Mouse (Mus musculus) induced T-regulatory cell, adult 2 months (primary cell): ENCODE measurements at regions not wholly inside any gene's neighbourhood (a gene's known extent, or its start where the extent isn't known, plus 50 kb on each side); places are given as distances from the start of the nearest gene placed in this dataset.
A peak's percentile ranks its signal among the peaks of the same experiment; 100 is the strongest.

Experiments used
- DNase-seq: peaks from one replicate; pipeline ENCODE4 v3.0.0-alpha.2; 2012; ENCODE audit warnings: low read depth

DNA sequence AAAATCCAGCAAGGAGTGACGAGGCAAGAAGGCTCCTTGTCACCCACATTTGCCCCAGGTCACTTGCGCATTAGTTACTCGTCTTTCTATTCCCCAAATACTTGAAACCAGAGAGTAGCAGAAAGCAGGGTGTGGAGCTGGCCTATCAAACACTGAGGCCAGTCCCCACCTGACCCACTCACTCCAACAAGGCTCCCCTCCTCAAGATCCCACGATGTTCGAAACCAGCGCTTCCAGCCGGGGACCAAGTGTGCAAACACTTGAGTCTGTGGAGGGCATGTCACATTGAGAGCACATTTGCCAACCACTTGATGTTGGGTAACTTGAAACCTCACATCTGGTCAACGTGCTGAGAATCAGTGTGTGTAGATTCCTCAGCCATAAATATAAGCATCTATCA is 148.4 kb upstream of the Sdk2 start:
- no peak for DNase-seq

DNA sequence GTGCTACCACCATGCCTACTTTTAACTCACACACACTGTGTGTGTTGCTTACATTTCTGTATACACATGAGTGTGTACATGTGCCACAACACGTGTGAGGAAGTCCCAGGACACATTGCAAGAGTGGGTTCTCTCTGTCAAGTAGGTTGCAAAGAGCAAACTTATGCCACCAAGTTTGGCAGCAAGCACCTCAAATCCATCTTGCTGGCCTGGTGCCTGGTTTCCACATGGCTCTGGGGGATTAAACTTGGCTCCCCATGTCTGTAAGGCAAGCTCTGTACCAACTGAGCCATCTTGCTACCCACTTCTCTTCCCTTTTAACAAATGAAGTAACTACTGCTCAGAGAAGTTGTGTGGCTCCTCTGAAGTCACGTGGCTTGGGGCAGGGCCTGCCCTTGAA is 145.3 kb upstream of the Sdk2 start:
- no peak for DNase-seq

DNA sequence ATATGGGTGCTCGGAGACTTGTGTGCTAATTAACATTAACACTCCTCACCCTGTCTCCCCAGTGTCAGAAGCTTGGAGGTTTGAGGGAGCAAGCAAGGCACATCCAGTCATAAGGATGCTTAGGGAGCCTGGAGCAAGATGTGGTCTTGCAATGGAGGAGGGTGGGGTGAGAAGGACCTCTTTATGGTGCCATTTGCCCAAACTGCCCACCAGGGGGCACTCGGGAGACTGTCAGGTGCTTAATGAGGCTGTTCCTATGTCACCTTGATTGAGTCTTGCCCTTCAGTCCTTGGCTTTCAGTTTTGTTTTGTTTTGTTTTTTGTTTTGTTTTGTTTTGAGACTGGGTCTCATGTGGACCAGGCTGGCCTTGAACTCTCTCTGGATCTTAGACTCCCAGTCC is 138.3 kb upstream of the Sdk2 start:
- DNase-seq = peak; percentile 76

DNA sequence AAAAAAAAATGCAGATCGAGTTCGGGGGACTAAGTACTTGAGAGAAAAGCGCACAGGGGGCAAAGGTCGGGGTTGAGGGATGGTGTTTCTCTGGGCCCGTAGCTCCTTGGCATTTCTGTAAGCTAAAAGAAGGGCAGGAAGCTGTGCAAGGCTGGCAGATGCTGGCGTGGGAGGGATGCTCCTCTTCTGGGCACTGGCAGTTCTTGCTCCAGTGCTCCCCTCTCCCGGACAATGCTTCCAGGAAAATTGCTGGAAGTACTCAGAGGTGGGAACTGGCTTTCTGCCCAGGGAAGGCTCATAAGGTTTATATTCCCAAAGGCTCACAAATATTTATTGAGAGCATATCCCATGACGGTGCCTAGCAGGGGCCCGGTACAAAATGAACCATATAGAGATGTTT is 136.6 kb upstream of the Sdk2 start:
- DNase-seq = no peak

DNA sequence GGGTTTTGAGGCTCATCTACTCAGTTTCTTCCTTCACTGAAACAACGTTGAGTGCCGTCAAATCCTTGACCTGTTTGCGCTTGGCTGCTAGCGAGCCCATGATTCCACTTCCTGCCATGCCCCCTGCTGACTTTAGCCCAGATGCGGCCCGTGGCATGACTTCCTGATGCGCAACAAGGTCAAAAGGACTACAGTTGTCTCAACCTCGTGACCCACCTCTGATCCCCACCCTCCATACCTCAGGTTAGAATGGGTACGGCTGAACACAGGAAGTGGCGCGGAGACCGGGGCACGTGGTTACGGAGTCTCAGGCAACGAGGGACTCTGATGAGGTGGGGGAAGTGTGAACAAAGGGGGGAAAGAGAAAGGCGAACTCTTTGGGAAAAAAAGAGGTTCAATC is 135.6 kb upstream of the Sdk2 start:
- DNase-seq = no peak

DNA sequence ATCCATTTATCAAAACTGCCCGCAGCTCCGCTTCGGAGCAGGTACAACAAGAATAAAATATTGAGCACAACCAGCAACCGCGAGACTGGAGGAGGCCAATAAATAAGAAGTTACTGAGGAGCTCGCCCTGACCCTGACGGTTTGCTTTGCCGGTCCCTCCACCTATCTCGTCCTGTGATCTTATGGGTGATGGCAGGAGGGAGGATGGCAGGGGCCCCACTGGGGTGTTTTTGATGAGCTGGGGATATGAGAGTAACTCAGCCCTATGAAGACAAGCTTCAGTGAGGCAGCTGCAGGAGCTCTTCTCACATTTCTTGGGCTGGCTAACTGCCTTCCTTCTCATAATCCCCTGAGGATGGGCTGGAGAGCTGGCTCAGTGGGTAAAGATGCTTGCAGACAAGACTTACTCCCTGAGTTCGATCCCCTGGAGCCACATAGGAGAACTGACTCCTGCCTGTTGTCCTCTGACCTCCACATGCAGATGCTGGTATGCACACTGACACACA is 132.3 kb upstream of the Sdk2 start:
- DNase-seq = no peak

DNA sequence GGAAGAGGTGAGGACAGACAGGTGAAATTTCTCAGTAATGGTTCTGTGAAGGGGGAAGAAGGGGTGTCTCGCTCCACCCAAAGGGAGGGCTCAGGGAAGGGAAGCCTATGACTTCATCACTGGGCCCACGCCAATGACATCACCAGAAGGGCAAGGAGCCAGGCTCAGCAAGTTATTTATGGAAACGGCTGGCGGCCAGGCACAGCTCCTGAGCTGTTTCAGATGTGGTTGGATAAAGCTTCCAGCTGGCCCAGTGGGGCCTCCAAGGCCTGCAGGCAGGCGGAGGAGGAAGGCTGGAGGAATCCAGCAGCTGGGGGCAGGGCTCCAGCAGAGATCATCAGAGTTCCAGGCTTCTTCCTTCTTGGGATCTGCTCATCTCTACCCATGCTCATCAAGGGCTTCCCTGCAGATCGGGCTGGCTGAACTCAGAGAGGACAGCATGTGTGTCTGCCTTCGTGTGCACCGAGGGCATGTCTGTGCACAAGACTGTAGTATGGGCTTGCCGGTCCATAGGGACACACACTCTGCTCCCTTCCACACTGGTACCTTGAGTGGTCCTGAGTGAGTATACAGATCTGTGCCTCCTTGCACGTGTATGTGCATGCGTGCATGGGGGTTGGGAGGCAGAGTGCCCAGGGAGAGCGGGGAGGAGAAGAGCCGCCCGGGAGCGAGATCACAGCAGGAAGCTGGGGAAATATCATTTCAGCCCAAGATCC is 131.6 kb upstream of the Sdk2 start:
- DNase-seq = no peak

DNA sequence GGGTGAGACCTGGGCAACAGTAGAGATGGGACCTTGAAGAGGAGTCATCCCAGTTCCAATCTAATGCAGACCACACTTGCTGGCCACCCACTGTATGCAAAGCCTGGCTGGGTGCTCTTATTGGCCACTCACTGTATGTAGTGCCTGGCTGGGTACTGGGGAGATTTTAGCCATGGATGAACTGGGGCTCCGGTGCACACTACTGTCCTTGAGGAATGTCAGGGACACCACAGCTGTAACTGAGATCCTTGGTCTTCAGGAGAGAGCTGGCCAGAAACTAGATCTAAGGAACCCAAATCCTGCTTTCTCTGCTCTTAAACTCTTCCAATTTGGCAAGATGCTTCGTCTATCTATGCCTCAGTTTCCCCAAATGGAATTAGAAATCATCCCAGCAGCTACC is 128.4 kb upstream of the Sdk2 start:
- no peak for DNase-seq

DNA sequence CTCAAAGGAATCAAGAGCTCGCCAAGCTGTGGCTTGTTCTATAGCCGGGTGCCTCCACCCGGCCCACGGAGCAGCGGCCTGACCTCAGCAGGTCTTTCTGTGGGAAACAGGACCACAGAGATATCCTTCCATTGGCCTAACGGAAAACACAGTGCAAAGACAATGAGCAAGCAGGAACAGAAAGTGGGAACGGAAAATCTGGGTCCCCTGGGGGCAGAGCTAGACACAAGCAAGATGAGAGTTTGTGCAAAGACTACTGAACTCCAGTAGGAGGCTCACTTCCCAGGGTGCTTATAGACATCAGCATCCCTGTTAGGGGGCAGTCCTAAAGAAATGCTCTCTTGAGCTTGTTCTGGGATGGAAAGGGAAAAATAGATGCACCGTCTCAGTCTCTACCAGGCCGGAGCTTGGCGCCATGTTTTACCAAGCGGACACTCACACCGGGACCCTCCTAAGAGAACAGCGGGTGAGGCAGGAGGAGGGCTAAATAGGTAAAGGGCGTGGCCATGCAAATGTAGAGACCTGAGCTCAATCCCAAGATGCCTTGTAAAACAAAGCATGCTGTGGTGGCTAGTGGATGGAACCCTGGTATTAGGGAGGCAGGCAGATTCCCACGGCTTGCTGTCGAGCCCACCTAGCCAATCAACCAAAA is 127.3 kb upstream of the Sdk2 start:
- DNase-seq = no peak

DNA sequence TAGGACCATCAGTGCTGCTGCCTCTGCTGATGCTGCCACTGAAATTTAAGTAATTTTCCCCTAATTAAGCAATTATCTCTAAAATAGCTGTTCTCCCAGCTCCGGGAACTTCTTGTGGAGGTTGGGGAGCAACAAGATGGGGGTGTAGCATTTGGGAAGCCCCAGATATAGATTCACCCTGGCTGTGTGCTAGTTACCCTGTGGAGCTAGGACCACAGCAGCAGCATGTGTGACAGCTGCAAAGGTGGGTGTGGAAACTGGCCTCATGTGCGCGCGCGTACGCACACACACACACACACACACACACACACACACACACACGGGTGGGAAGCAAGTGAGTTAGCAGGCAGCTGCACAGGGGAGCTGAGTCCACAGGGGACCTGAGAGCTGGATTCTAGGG is 126.2 kb upstream of the Sdk2 start:
- no peak for DNase-seq

DNA sequence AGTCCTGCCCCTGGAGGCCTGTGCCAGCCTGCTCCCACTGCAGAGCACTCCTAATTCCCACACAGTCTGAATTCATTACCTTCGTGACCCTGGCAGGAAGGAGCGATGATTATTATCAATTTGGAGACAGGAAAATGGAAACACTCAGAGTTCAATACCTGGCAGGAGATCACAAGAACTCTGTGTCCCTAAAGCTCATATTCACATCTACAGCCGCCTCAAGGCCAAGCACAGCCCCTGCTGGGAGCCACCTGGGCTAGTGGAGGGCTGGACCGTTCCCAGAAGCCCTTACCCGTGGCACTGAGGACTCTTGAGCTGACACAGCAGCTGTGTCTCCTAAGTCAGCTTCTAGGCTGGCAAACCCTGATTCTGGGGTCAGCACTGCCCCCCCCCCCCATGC is 124.8 kb upstream of the Sdk2 start:
- no peak for DNase-seq

DNA sequence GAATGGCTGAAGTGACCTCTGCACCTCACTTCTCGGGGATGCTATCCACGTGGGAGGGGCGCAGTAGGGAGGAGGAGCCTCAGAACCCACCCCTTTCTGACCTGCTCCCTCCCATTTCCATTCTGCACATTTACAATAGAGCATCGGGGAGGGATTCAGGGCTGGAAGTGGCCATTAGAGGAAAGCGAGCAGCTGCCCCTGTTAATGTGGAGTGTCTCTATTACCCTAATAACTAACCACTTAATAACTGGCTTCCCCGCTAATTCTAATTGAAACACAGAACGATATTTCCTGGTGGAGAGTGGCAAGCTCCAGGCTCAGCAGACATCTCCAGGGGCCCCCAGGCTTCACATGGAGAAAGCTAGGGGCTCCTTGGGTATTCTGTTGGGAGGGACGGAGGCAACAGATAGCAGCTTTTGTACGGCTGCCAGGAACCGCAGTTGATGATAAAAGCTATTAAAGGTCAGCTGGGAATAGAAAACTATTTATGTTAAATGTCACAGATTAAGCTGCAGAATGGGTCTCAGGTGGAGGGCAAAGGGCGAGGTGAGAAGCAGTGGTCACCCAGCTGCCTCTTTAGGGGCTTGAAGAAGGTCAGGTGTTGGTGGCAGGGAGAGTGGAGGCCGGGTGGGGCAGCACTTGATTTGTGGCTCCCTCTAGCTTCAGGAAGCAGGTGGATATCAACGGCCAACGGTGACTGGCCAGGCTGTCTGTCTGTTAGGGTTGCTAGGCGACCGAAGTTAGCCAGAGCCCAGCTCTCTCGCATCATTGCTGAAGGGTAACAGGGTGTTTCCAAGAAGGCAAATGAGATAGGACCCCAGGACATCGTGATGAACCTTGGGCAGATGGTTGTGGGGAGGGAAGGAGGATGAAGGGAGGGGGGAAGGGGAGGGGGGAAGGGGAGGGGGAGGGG is 118.4 kb upstream of the Sdk2 start:
- DNase-seq = no peak

DNA sequence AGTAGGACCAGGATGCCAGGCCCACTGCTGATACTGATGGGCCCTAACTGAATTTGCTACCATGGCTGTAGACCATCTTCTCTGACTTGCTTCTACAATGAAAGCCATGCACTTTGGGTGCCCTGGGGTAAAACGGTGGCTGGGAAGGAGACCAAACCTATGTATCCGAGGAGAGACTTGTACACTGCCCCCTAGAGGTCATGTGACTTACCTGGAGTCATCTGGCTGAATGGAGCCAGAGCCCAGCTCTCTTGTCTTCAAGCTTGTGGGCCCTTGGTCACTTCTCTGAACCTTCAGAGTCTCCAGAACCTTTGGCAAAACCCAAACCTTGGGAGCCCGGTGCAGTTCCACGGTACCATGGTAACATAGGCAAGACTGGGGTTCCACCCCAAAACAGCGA is 117.6 kb upstream of the Sdk2 start:
- DNase-seq = peak; percentile 22

DNA sequence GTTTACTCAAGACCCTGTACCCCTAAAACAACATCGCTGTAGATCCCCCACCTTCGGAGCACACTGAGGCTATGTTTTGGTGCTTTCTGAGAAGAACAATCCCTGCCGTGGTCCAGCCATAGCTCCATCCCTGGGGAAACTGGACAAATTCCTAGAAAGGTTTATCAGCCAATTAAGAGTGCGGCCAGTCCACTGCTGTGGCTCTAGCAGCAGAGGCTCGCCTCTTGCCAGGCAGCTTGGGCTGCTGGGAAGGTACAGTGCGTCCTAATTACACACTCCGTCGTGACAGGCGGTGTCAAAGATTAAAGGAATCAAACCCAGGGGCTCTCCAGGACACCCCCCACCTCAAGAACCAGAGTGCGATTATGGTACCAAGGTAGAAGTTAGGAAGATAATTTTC is 116.4 kb upstream of the Sdk2 start:
- no peak for DNase-seq

DNA sequence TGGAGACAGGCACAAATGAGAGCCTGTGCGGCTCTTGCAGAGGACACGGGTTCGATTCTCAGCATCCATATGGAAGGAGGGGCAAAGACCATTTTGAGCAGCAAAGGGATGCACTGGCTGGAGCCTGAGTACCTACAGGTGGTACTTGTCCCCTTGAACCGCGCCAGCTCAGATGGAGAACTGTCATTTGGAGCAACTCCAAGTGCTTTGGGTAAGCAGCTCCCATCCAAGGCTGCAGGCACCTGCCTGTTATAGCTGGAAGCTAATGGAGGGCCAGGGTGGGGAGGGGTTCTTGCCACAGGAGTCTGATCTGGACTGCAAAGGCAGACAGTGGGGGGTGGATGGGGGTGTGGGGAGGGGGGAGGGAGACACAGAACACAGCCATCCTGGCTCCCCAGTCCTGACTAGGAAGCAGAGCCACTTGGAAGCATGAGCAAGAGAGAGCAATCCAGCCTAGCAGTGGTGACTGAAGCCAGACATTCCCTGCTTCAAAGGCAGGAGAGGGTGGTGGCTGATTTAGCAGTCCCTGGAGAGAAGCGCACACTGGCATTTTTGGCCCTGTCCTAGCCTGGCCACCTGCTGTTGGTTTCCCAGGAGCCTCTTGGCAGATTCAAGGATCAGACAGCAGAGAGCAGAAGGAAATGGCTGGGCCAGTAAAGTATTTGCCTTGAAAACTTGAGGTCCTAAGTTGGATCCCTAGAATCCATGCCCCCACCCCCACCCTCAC is 112.1 kb upstream of the Sdk2 start:
- no peak for DNase-seq

DNA sequence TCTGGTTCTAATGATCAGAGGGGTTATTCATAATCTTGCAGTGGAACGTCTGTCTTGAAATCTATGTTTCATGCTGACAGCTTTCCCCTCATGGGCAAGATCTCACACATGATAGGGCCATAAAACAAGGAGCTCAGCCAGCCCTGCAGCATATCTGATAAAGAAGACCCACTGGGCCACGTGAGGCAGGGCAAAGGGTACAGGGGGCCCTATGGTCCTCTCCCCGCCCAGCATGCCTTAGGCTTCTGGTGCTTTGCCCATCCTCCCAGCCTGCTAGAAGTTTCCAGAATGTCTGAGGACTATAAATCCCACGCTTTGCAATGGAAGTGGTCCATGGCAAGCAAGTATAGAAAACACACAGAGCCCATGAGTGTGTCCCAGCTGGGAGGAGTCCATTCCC is 110.9 kb upstream of the Sdk2 start:
- DNase-seq = no peak

DNA sequence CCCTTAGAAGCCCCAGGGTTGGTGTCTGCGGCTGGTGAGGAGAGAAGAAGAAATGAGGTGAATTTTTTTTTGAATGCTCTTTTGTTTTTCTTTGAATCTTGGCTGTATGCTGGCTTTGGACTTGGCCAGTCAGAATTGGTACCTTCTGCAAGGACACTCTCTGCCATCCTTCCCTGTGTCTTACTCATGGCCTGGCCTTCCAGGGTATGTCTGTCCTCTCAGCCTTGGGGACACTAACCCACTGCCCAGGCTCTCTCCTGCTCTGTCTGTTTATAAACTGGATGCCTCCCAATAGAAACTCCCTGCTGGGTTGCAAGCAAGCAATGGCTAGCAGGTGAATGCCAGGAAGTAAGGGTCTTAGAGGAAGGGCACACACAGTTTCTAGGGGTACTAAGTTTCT is 110.4 kb upstream of the Sdk2 start:
- no peak for DNase-seq

DNA sequence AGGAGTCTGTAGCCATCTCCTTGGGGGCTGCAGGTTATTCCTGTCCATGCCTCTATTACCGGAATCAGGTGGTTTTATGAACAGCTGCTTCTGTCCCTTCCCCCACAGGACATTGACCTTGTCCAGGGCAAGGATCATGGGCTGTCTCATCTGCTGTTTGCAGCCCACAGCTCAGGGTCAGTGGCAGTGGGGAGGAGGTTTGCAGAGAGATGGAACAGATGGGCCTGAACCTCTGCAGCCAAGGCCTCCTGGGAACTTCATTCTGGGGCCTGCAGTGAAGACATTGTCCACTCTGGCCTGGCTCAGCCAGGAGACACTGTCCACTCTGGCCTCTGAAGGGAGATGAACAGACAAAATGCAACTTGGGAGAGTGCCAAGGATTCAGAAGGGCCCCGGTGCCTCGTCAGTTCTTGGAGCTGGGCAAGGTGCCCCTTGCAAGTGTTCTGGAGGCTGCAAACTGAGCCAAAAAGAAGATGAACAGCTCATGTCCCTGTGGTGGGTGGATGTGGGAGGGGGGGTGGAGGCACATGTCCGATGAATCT is 109.9 kb upstream of the Sdk2 start:
- no peak for DNase-seq

DNA sequence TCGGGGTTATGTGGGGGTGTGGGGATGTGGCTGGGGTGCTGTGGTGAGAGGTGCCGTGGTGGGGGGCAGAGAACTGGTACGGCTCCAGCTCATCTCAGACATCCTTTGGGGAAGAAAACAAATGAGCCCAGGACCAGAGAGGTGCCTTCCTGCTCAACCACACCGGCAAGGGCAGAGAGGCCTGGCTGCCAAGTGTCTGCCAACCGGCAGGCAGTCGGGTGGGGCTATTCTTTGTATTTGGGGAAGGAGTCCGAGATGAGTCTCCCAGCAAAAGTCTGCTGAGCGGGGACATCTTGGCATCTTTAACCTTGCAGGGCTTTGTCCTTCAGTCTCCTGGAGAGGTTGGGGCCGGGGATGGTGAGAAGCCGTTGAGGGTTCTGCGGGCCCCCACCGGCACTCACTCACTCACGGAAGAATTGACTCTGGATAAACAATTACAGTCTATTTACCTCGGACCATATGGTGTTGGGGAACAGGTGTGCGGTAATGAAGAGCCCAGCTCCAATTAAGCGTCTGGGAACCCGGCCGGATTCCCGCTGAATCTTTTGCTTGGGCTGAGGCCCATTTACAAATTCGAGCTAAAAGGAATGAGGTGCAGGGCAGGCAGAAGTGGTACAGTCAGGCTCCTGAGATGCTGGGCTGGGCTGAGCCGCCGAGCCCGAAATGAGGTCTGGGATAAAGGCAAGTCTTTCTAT is 108.7 kb upstream of the Sdk2 start:
- DNase-seq = no peak

DNA sequence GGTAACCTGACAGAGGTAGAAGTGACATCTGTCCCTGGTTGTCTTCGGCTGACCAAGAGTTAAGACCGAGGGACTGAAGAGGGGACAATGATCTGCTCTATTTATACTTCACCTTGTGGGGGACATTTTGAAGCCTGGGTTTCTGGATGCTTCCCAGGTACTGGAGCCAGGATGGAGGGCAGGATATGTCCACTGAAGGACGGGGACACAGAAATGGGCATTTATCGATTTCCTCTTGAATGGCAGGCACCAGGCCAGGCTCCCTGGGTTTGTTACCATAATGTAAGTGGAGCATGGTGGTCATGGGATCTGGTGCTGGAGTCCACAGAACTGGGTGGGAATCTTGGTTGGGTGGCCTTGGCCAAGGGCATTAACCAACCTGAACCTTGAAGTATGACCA is 108.0 kb upstream of the Sdk2 start:
- no peak for DNase-seq

DNA sequence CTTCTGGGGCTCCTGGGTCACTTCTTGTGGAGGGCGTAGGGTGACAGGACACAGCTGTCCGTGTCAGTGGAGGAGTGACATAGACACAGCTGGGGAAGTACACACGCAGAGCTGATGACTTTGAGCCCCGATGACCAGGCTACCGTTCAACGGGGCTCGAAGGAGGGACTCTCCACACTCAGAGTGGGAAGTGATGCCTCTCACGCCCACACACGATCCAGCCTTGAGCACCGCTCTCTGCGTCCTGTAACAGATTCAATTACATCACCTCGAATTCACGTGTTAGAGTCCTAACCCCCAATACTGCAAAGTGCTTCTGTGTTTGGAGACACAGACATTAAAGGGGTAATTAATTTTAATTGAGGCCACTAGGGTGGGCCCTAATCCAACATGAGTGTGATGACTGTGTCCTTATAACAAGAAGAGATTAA is 101.4 kb upstream of the Sdk2 start:
- no peak for DNase-seq
